Mouse (Mus musculus): ENCODE measurements at regions not wholly inside any gene's neighbourhood (a gene's known extent, or its start where the extent isn't known, plus 50 kb on each side); places are given as distances from the start of the nearest gene placed in this dataset.

GRCm38 (mm10) chr1:184605666-184606065, 126.8 kb downstream of the Hlx start:
- ATAC-seq (ENCODE audit: extremely low read depth, insufficient number of reproducible peaks, low FRiP score, low TSS enrichment), result no peak
- no peak overlapping the region for H3K4me3 ChIP-seq
- WGBS, result 78% methylated on average over 7 of the region's 7 CpGs

GRCm38 (mm10) chr1:184603136-184603535, 129.3 kb downstream of the Hlx start:
- Histone ChIP-seq H3K36me3 (no peaks in the 10 kb centered on the region), H3K27ac (replicated peaks) (no peak overlapping the region), H3K4me1 (peaks cover 7% of the 10 kb centered on the region), H3K9ac (no peak overlapping the region), H3K4me2 (no peak overlapping the region), H3K27me3 (replicated peaks) (peaks cover 22% of the 10 kb centered on the region), H3K9me3 (no peaks in the 10 kb centered on the region), H3K4me3 (no peak overlapping the region)
- no peak for ATAC-seq (ENCODE audit: extremely low read depth, insufficient number of reproducible peaks, low FRiP score, low TSS enrichment)
- WGBS, result 82% methylated on average over 6 of the region's 6 CpGs

More at GRCm38 (mm10) chr1:184605666-184606065, 126.8 kb downstream of the Hlx start:
- Histone ChIP-seq H3K27ac (replicated peaks) (no peak overlapping the region), H3K36me3 (no peaks in the 10 kb centered on the region), H3K4me1 (peaks cover 7% of the 10 kb centered on the region), H3K27me3 (replicated peaks) (peaks cover 32% of the 10 kb centered on the region), H3K9ac (no peak overlapping the region), H3K9me3 (no peaks in the 10 kb centered on the region), H3K4me2 (no peak overlapping the region)

- Histone ChIP-seq H3K9me3 (no peaks in the 10 kb centered on the region), H3K4me2 (no peak overlapping the region), H3K27me3 (replicated peaks) (peaks cover 8% of the 10 kb centered on the region), H3K4me3 (no peak overlapping the region), H3K9ac (no peak overlapping the region), H3K36me3 (no peaks in the 10 kb centered on the region), H3K27ac (replicated peaks) (no peak overlapping the region), H3K4me1 (no peaks in the 10 kb centered on the region)
- no peak for ATAC-seq (ENCODE audit: extremely low read depth, insufficient number of reproducible peaks, low FRiP score, low TSS enrichment)
- 53% methylated on average over 12 of the region's 12 CpGs for WGBS
These were observed 137.0 kb downstream of the Hlx start for GRCm38 (mm10) chr1:184595449-184595848.

GRCm38 (mm10) chr1:184590634-184591033, 141.8 kb downstream of the Hlx start:
- no peak overlapping the region for H3K4me2 ChIP-seq
- WGBS, result 63% methylated on average over 7 of the region's 7 CpGs
- H3K27ac ChIP-seq (replicated peaks), result no peak overlapping the region
- no peak overlapping the region for H3K9ac ChIP-seq
- no peak overlapping the region for H3K4me3 ChIP-seq
- no peak for ATAC-seq (ENCODE audit: extremely low read depth, insufficient number of reproducible peaks, low FRiP score, low TSS enrichment)
- no peaks in the 10 kb centered on the region for H3K9me3 ChIP-seq
- H3K27me3 ChIP-seq (replicated peaks), result peaks cover 8% of the 10 kb centered on the region
- no peaks in the 10 kb centered on the region for H3K4me1 ChIP-seq
- H3K36me3 ChIP-seq, result no peaks in the 10 kb centered on the region

GRCm38 (mm10) chr1:184589277-184589676, 143.1 kb downstream of the Hlx start:
- Histone ChIP-seq H3K4me3 (no peak overlapping the region), H3K9me3 (no peaks in the 10 kb centered on the region), H3K36me3 (no peaks in the 10 kb centered on the region), H3K4me2 (no peak overlapping the region), H3K27me3 (replicated peaks) (peaks cover 8% of the 10 kb centered on the region), H3K9ac (no peak overlapping the region), H3K27ac (replicated peaks) (no peak overlapping the region), H3K4me1 (no peaks in the 10 kb centered on the region)
- no peak for ATAC-seq (ENCODE audit: extremely low read depth, insufficient number of reproducible peaks, low FRiP score, low TSS enrichment)
- WGBS, result 61% methylated on average over 4 of the region's 4 CpGs

- ATAC-seq (ENCODE audit: extremely low read depth, insufficient number of reproducible peaks, low FRiP score, low TSS enrichment), result no peak
These were observed 147.9 kb downstream of the Hlx start for GRCm38 (mm10) chr1:184584505-184584874.

GRCm38 (mm10) chr1:184583751-184584504, 148.5 kb downstream of the Hlx start:
- Histone ChIP-seq H3K27ac (replicated peaks) (no peak overlapping the region), H3K4me1 (no peaks in the 10 kb centered on the region), H3K9me3 (no peaks in the 10 kb centered on the region), H3K4me2 (no peak overlapping the region), H3K9ac (no peak overlapping the region), H3K4me3 (no peak overlapping the region), H3K27me3 (replicated peaks) (no peaks in the 10 kb centered on the region), H3K36me3 (no peaks in the 10 kb centered on the region)
- ATAC-seq (ENCODE audit: extremely low read depth, insufficient number of reproducible peaks, low FRiP score, low TSS enrichment), result no peak
- 74% methylated on average over 6 of the region's 6 CpGs for WGBS

More at GRCm38 (mm10) chr1:184584505-184584874, 147.9 kb downstream of the Hlx start:
- no peak overlapping the region for H3K9ac ChIP-seq
- H3K4me1 ChIP-seq, result no peaks in the 10 kb centered on the region
- no peaks in the 10 kb centered on the region for H3K9me3 ChIP-seq
- no peak overlapping the region for H3K4me2 ChIP-seq
- H3K4me3 ChIP-seq, result no peak overlapping the region
- no peaks in the 10 kb centered on the region for H3K36me3 ChIP-seq
- H3K27ac ChIP-seq (replicated peaks), result no peak overlapping the region
- 70% methylated on average over 12 of the region's 12 CpGs for WGBS
- H3K27me3 ChIP-seq (replicated peaks), result no peaks in the 10 kb centered on the region

- H3K27ac ChIP-seq (replicated peaks), result no peak overlapping the region
- 73% methylated on average over 3 of the region's 3 CpGs for WGBS
- 0 out of 2 replicates have a peak, but pooled peaks cover 5% of the 10 kb centered on the region for H3K27me3 ChIP-seq (replicated peaks)
- no peaks in the 10 kb centered on the region for H3K9me3 ChIP-seq
- ATAC-seq (ENCODE audit: extremely low read depth, insufficient number of reproducible peaks, low FRiP score, low TSS enrichment), result no peak
- H3K36me3 ChIP-seq, result no peaks in the 10 kb centered on the region
- H3K4me3 ChIP-seq, result no peak overlapping the region
- H3K9ac ChIP-seq, result no peak overlapping the region
- H3K4me1 ChIP-seq, result no peaks in the 10 kb centered on the region
- no peak overlapping the region for H3K4me2 ChIP-seq
These were observed 152.9 kb downstream of the Hlx start for GRCm38 (mm10) chr1:184579475-184579874.

GRCm38 (mm10) chr1:184576527-184576926, 155.9 kb downstream of the Hlx start:
- H3K4me1 ChIP-seq, result no peaks in the 10 kb centered on the region; the same call in 1 of the 2 replicates

GRCm38 (mm10) chr1:184573325-184573724, 159.1 kb downstream of the Hlx start:
- Histone ChIP-seq H3K9ac (no peak overlapping the region), H3K4me3 (no peak overlapping the region), H3K27me3 (replicated peaks) (0 out of 2 replicates have a peak, but pooled peaks cover 7% of the 10 kb centered on the region), H3K4me1 (no peaks in the 10 kb centered on the region; the same call in 1 of the 2 replicates), H3K4me2 (no peak overlapping the region), H3K9me3 (no peaks in the 10 kb centered on the region), H3K36me3 (no peaks in the 10 kb centered on the region), H3K27ac (replicated peaks) (no peak overlapping the region)
- no peak for ATAC-seq (ENCODE audit: extremely low read depth, insufficient number of reproducible peaks, low FRiP score, low TSS enrichment)
- WGBS, result 49% methylated on average over 7 of the region's 7 CpGs

More at GRCm38 (mm10) chr1:184576527-184576926, 155.9 kb downstream of the Hlx start:
- ATAC-seq (ENCODE audit: extremely low read depth, insufficient number of reproducible peaks, low FRiP score, low TSS enrichment), result no peak
- no peaks in the 10 kb centered on the region for H3K36me3 ChIP-seq
- 68% methylated on average over 7 of the region's 7 CpGs for WGBS
- no peak overlapping the region for H3K4me2 ChIP-seq
- no peak overlapping the region for H3K9ac ChIP-seq
- H3K27ac ChIP-seq (replicated peaks), result no peak overlapping the region
- no peaks in the 10 kb centered on the region for H3K9me3 ChIP-seq
- no peak overlapping the region for H3K4me3 ChIP-seq
- H3K27me3 ChIP-seq (replicated peaks), result 0 out of 2 replicates have a peak, but pooled peaks cover 5% of the 10 kb centered on the region

GRCm38 (mm10) chr1:184570681-184571080, 161.7 kb downstream of the Hlx start:
- no peaks in the 10 kb centered on the region for H3K36me3 ChIP-seq
- H3K9me3 ChIP-seq, result no peaks in the 10 kb centered on the region
- no peak overlapping the region for H3K27ac ChIP-seq (replicated peaks)
- H3K4me3 ChIP-seq, result no peak overlapping the region
- H3K4me2 ChIP-seq, result no peak overlapping the region
- ATAC-seq (ENCODE audit: extremely low read depth, insufficient number of reproducible peaks, low FRiP score, low TSS enrichment), result no peak
- 79% methylated on average over 5 of the region's 5 CpGs for WGBS
- no peaks in the 10 kb centered on the region; the same call in 1 of the 2 replicates for H3K4me1 ChIP-seq
- no peak overlapping the region for H3K9ac ChIP-seq
- H3K27me3 ChIP-seq (replicated peaks), result 0 out of 2 replicates have a peak, but pooled peaks cover 2% of the 10 kb centered on the region

GRCm38 (mm10) chr1:184562926-184563325, 169.5 kb downstream of the Hlx start:
- Histone ChIP-seq H3K4me1 (no peaks in the 10 kb centered on the region), H3K36me3 (no peaks in the 10 kb centered on the region), H3K4me2 (no peak overlapping the region), H3K9me3 (no peaks in the 10 kb centered on the region), H3K27ac (replicated peaks) (no peak overlapping the region), H3K27me3 (replicated peaks) (peaks cover 4% of the 10 kb centered on the region; the same call in 1 of the 2 replicates), H3K4me3 (no peak overlapping the region), H3K9ac (no peak overlapping the region)
- no peak for ATAC-seq (ENCODE audit: extremely low read depth, insufficient number of reproducible peaks, low FRiP score, low TSS enrichment)
- WGBS, result 80% methylated on average over 4 of the region's 4 CpGs
